Mouse (Mus musculus): ENCODE data around the gene Actrt2. TPM values are rescaled to one million over a fixed set of nuclear protein-coding genes. Genes with fewer than 3 reads are reported as not detected.

The Actrt2 gene
- polyA plus RNA-seq, 1 experiment from 2014 or later, result not detected

GRCm38 (mm10) chr4:154639126-154639525, 28.5 kb downstream of the Actrt2 start:
- Histone ChIP-seq H3K27me3 (ENCODE audit: control insufficient read depth, insufficient read depth, low read length) (peaks cover 43% of the 10 kb centered on the region), H3K4me1 (ENCODE audit: control insufficient read depth, insufficient read depth, low read length) (peaks cover 7% of the 10 kb centered on the region; the same call in 1 of the 2 replicates), H3K9ac (replicated peaks; ENCODE audit: low read depth, low read length) (no peak overlapping the region), H3K4me2 (replicated peaks; ENCODE audit: low read depth, low read length) (peak overlapping the region; percentile 72; the same call in 1 of the 2 replicates), H3K36me3 (ENCODE audit: control insufficient read depth, insufficient read depth, low read length) (no peaks in the 10 kb centered on the region), H3K9me3 (ENCODE audit: control insufficient read depth, low read depth, low read length) (no peaks in the 10 kb centered on the region), H3K27ac (ENCODE audit: low read length) (no peak overlapping the region), H3K4me3 (ENCODE audit: low read depth, low read length) (no peak overlapping the region)
- ATAC-seq (ENCODE audit: insufficient number of reproducible peaks, insufficient read depth, low FRiP score, low read depth), result no peak
- 4% methylated on average over 7 of the region's 7 CpGs for WGBS

GRCm38 (mm10) chr4:154638320-154638886, 29.3 kb downstream of the Actrt2 start:
- peaks cover 47% of the 10 kb centered on the region for H3K27me3 ChIP-seq (ENCODE audit: control insufficient read depth, insufficient read depth, low read length)
- WGBS, result 8% methylated on average over 15 of the region's 15 CpGs

GRCm38 (mm10) chr4:154637468-154638319, 30.0 kb downstream of the Actrt2 start:
- Histone ChIP-seq H3K4me3 (ENCODE audit: low read depth, low read length) (peak overlapping the region; percentile 55), H3K9ac (replicated peaks; ENCODE audit: low read depth, low read length) (peak overlapping the region; percentile 68; the same call in 1 of the 2 replicates), H3K36me3 (ENCODE audit: control insufficient read depth, insufficient read depth, low read length) (no peaks in the 10 kb centered on the region), H3K27me3 (ENCODE audit: control insufficient read depth, insufficient read depth, low read length) (peaks cover 46% of the 10 kb centered on the region), H3K4me1 (ENCODE audit: control insufficient read depth, insufficient read depth, low read length) (peaks cover 7% of the 10 kb centered on the region; the same call in 1 of the 2 replicates), H3K9me3 (ENCODE audit: control insufficient read depth, low read depth, low read length) (no peaks in the 10 kb centered on the region), H3K27ac (ENCODE audit: low read length) (peak overlapping the region; percentile 79), H3K4me2 (replicated peaks; ENCODE audit: low read depth, low read length) (peak overlapping the region; percentile 72)
- ATAC-seq (ENCODE audit: insufficient number of reproducible peaks, insufficient read depth, low FRiP score, low read depth), result no peak
- under 1% methylated on average over 68 of the region's 73 CpGs for WGBS

More at GRCm38 (mm10) chr4:154638320-154638886, 29.3 kb downstream of the Actrt2 start:
- Histone ChIP-seq H3K9me3 (ENCODE audit: control insufficient read depth, low read depth, low read length) (no peaks in the 10 kb centered on the region), H3K9ac (replicated peaks; ENCODE audit: low read depth, low read length) (0 out of 2 replicates have a peak overlapping the region, but pooled peaks have one; percentile 18), H3K36me3 (ENCODE audit: control insufficient read depth, insufficient read depth, low read length) (no peaks in the 10 kb centered on the region), H3K4me1 (ENCODE audit: control insufficient read depth, insufficient read depth, low read length) (peaks cover 7% of the 10 kb centered on the region; the same call in 1 of the 2 replicates), H3K27ac (ENCODE audit: low read length) (0 out of 2 replicates have a peak overlapping the region, but pooled peaks have one; percentile 27), H3K4me3 (ENCODE audit: low read depth, low read length) (peak overlapping the region; percentile 55), H3K4me2 (replicated peaks; ENCODE audit: low read depth, low read length) (peak overlapping the region; percentile 72)
- ATAC-seq (ENCODE audit: insufficient number of reproducible peaks, insufficient read depth, low FRiP score, low read depth), result no peak

GRCm38 (mm10) chr4:154636721-154637311, 30.9 kb downstream of the Actrt2 start, which contains the start of gene Prdm16:
TSS of gene Prdm16 (minus strand) at chr4:154636873.
- under 1% methylated on average over 47 of the region's 47 CpGs for WGBS
- no peaks in the 10 kb centered on the region for H3K36me3 ChIP-seq (ENCODE audit: control insufficient read depth, insufficient read depth, low read length)
- H3K9ac ChIP-seq (replicated peaks; ENCODE audit: low read depth, low read length), result peak within 1 kb of the TSS; percentile 68
- peak within 1 kb of the TSS; percentile 55 for H3K4me3 ChIP-seq (ENCODE audit: low read depth, low read length)
- H3K9me3 ChIP-seq (ENCODE audit: control insufficient read depth, low read depth, low read length), result no peaks in the 10 kb centered on the region
- peaks cover 7% of the 10 kb centered on the region; the same call in 1 of the 2 replicates for H3K4me1 ChIP-seq (ENCODE audit: control insufficient read depth, insufficient read depth, low read length)
- H3K4me2 ChIP-seq (replicated peaks; ENCODE audit: low read depth, low read length), result peak within 1 kb of the TSS; percentile 72
- peaks cover 43% of the 10 kb centered on the region for H3K27me3 ChIP-seq (ENCODE audit: control insufficient read depth, insufficient read depth, low read length)
- peak; percentile 55; the same call in 1 of the 2 replicates for ATAC-seq (ENCODE audit: insufficient number of reproducible peaks, insufficient read depth, low FRiP score, low read depth)
- peak within 1 kb of the TSS; percentile 79 for H3K27ac ChIP-seq (ENCODE audit: low read length)

GRCm38 (mm10) chr4:154636053-154636433, 31.6 kb downstream of the Actrt2 start:
- Histone ChIP-seq H3K4me2 (replicated peaks; ENCODE audit: low read depth, low read length) (peak overlapping the region; percentile 72), H3K9me3 (ENCODE audit: control insufficient read depth, low read depth, low read length) (no peaks in the 10 kb centered on the region), H3K9ac (replicated peaks; ENCODE audit: low read depth, low read length) (peak overlapping the region; percentile 68), H3K36me3 (ENCODE audit: control insufficient read depth, insufficient read depth, low read length) (no peaks in the 10 kb centered on the region), H3K27me3 (ENCODE audit: control insufficient read depth, insufficient read depth, low read length) (peaks cover 51% of the 10 kb centered on the region), H3K4me1 (ENCODE audit: control insufficient read depth, insufficient read depth, low read length) (peaks cover 8% of the 10 kb centered on the region; the same call in 1 of the 2 replicates), H3K27ac (ENCODE audit: low read length) (peak overlapping the region; percentile 79), H3K4me3 (ENCODE audit: low read depth, low read length) (peak overlapping the region; percentile 55)
- peak; percentile 71 for ATAC-seq (ENCODE audit: insufficient number of reproducible peaks, insufficient read depth, low FRiP score, low read depth)
- 1% methylated on average over 26 of the region's 30 CpGs for WGBS

- Histone ChIP-seq H3K27ac (ENCODE audit: low read length) (peak overlapping the region; percentile 79), H3K9me3 (ENCODE audit: control insufficient read depth, low read depth, low read length) (no peaks in the 10 kb centered on the region), H3K4me2 (replicated peaks; ENCODE audit: low read depth, low read length) (peak overlapping the region; percentile 72), H3K4me3 (ENCODE audit: low read depth, low read length) (peak overlapping the region; percentile 55), H3K36me3 (ENCODE audit: control insufficient read depth, insufficient read depth, low read length) (no peaks in the 10 kb centered on the region), H3K4me1 (ENCODE audit: control insufficient read depth, insufficient read depth, low read length) (peaks cover 11% of the 10 kb centered on the region; the same call in 1 of the 2 replicates), H3K27me3 (ENCODE audit: control insufficient read depth, insufficient read depth, low read length) (peaks cover 50% of the 10 kb centered on the region), H3K9ac (replicated peaks; ENCODE audit: low read depth, low read length) (peak overlapping the region; percentile 68)
- peak; percentile 11; the same call in 1 of the 2 replicates for ATAC-seq (ENCODE audit: insufficient number of reproducible peaks, insufficient read depth, low FRiP score, low read depth)
- under 1% methylated on average over 87 of the region's 94 CpGs for WGBS
Measured at GRCm38 (mm10) chr4:154635241-154636052, 32.2 kb downstream of the Actrt2 start.

GRCm38 (mm10) chr4:154634470-154635240, 33.0 kb downstream of the Actrt2 start:
- H3K36me3 ChIP-seq (ENCODE audit: control insufficient read depth, insufficient read depth, low read length), result no peaks in the 10 kb centered on the region
- peak overlapping the region; percentile 55 for H3K4me3 ChIP-seq (ENCODE audit: low read depth, low read length)
- peak overlapping the region; percentile 72 for H3K4me2 ChIP-seq (replicated peaks; ENCODE audit: low read depth, low read length)
- peaks cover 11% of the 10 kb centered on the region; the same call in 1 of the 2 replicates for H3K4me1 ChIP-seq (ENCODE audit: control insufficient read depth, insufficient read depth, low read length)
- 0 out of 2 replicates have a peak overlapping the region, but pooled peaks have one; percentile 6 for H3K27ac ChIP-seq (ENCODE audit: low read length)
- ATAC-seq (ENCODE audit: insufficient number of reproducible peaks, insufficient read depth, low FRiP score, low read depth), result no peak
- 14% methylated on average over 44 of the region's 44 CpGs for WGBS
- peak overlapping the region; percentile 68 for H3K9ac ChIP-seq (replicated peaks; ENCODE audit: low read depth, low read length)
- peaks cover 42% of the 10 kb centered on the region for H3K27me3 ChIP-seq (ENCODE audit: control insufficient read depth, insufficient read depth, low read length)
- H3K9me3 ChIP-seq (ENCODE audit: control insufficient read depth, low read depth, low read length), result no peaks in the 10 kb centered on the region
